Mouse (Mus musculus): ENCODE measurements around the gene Hist1h2ao.
"Not testable (repeated sequence)": the region's sequence is repeated elsewhere in the genome, so short reads cannot be mapped to it uniquely, and the experiment has no call there.

- not testable (repeated sequence) for TF ChIP-seq MAX (IDR thresholded peaks at IDR 0.05); MYOG (IDR thresholded peaks at IDR 0.05; ENCODE audit: control insufficient read depth, extremely low read depth, insufficient read length); CTCF (IDR thresholded peaks at IDR 0.05; ENCODE audit: control insufficient read depth, insufficient read depth, insufficient read length); MYOD1 (IDR thresholded peaks at IDR 0.05; ENCODE audit: control insufficient read depth, insufficient read length, low read depth)
Observed at GRCm38 (mm10) chr13:21850696-21851095, 40.4 kb downstream of the Hist1h2ao start.

All from C2C12 (cell line).